Mouse (Mus musculus) heart, postnatal 4 days (tissue): ENCODE measurements around the gene Palm. TPM values are rescaled to one million over a fixed set of nuclear protein-coding genes. Genes with fewer than 3 reads are reported as not detected.
"Not testable (repeated sequence)": the region's sequence is repeated elsewhere in the genome, so short reads cannot be mapped to it uniquely, and the experiment has no call there.

Source experiments
- DNase-seq: peaks from one replicate; pipeline ENCODE4 v3.0.0; 2021
- total RNA-seq, 2 experiments: library from RNA; stranded (reverse); gene quantifications; 2 replicates each; pipeline ENCODE4 v1.2.3; 2021

Palm gene
- total RNA-seq = 10 to 100 TPM; 78.5 to 88.6 TPM

GRCm38 (mm10) chr10:79793051-79793737 lies at the start of gene Palm:
Gene Palm, plus strand, starts transcription at chr10:79793572.
- DNase-seq = peak; percentile 84

- DNase-seq = no peak
Measured at GRCm38 (mm10) chr10:79743650-79744365, 49.6 kb upstream of the Palm start.

GRCm38 (mm10) chr10:79745411-79745810 lies 48.0 kb upstream of the Palm start:
- DNase-seq = no peak

DNA sequence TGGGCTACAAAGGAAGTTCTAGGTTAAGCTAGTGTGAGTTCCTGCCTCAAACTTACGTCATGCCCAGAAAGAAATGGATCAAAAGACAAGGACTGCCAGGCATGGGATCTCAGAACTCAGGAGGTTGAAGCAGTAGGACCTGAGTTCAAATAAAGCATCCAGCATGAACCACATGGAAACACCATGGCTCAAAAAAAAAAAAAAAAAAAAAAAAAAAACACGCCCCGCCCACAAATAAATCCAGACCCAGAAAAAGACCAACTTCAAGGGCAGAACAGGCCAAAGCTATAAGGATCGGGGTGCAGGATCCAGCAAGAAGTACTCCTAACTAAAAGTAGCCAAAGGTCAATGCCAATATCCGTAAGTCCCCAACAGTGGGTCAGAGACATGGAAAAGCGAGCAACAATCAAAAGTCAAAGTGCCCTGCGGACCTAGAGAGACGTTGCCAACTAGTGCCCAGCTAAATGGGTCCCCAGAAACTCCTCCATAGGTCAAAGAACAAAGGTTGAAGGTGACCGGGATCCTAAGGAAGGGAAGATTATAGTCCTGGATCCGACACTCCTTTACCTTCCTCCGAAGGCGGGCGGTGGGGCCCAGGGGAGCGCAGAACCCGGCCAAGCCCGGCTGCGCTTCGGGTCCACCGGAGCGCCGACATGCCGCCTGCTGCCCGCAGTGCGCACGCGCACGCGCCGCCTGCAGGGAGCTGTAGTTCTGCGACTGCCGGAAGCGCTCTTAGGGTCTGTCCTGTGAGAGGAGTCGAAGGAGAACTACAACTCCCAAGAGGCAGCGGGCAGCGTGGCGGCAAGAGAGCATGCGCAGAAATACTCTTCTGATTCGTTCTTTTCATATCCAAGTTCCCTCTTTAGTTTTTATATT lies 47.2 kb upstream of the Palm start, which contains the start of gene Polrmt:
Gene Polrmt, minus strand, starts transcription at position 684 of the 876 bp plus-strand sequence.
- DNase-seq = peak; percentile 96

DNA sequence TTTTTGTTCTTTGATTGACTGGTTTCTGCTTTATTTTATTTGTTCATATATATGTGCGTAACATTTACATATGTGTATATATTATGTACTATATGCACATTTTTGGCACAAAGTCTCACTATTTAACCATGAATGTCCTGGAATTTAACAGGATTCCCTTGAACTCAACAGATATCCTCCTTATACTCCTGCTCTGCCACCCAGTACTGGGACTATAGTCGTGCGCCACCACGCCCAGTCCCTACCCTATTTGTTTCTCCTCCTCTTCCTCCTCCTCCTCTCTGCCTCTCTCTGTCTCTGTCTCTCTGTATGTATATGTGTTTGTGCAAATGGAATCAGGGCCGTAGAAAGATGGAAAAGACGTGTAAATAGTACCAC lies 46.6 kb upstream of the Palm start:
- DNase-seq = no peak

- DNase-seq = no peak
Measured at GRCm38 (mm10) chr10:79748496-79748895, 44.9 kb upstream of the Palm start.

DNA sequence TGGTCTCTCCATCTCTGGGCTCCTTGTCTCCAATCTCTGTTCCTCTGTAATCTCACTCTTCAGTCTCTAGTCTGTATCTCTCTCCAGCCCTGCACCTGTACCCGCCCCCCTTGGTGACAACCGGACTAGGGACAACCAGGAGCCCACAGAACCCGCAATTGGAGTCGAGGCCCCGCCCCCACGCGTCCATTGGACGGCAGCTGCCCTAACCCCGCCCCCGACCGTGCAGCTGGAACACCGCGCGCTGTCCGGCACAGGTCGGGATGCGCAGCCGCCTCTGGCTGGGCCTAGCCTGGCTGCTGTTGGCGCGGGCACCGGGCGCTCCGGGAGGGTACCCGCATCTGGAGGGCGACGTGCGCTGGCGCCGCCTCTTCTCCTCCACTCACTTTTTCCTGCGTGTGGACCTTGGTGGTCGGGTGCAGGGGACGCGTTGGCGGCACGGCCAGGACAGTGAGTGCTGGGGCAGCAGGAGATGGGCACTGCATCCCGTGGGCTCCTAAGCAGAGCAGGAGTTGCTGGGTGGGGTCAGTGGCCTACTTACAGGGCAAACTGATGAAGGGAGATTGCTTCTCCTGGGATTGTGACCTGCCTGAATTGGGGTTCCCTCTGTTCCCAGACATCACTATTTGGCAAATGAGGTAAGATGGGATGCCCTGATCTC lies 38.4 kb upstream of the Palm start, which contains the start of gene Fgf22:
Gene Fgf22, plus strand, starts transcription at position 221 of the 661 bp plus-strand sequence.
- DNase-seq = peak; percentile 74

DNA sequence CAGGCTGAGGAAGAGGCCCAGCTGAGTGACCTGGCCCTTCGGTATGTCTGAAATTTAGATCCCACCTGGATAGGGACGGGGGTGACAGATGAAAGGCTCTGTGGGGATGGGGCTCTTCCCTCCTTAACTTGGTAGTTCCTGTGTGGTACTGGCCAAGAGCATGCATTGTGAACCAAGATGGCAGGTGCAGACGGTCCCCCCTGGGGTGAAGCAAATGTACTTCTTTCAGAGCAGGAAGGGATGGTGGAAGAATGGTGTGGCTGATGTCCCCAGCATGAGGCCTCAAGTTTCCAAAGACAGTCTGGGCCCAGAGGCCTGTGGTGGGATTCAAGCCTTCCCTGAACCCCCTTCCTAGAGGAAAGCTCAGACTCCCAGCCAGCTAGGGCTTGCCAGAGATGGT lies 37.5 kb upstream of the Palm start:
- DNase-seq = no peak

DNA sequence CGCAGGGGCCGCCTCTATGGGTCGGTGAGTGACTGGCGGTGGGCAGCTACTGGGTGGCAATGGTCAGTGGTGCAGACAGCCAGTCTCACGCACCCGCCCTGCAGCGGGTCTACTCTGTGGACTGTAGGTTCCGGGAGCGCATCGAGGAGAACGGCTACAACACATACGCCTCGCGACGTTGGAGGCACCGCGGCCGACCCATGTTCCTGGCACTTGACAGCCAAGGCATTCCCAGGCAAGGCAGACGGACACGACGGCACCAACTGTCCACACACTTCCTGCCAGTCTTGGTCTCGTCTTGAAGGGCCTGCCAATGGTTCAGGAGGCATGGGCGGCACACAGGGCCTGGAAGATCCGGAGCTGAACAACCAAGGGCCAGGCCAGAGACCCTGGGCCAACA lies 36.7 kb upstream of the Palm start:
- no peak for DNase-seq

DNA sequence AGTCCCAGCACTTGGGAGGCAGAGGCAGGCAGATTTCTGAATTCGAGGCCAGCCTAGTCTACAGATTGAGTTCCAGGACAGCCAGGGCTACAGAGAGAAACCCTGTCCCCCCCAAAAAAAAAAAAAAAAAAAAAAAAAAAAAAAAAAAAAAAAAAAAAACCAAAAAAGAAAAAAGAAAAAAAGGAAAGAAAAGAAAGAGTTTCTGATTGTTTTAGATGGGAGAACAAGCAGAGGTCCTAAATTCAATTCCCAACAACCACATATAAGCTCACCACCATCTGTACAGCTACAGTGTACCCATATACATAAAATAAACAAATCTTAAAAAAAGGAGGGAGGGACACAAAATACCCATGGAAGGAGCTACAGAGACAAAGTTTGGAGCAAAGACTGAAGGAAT lies 33.7 kb upstream of the Palm start:
- not testable (repeated sequence) for DNase-seq

- DNase-seq = no peak
Measured at GRCm38 (mm10) chr10:79760603-79761143, 32.7 kb upstream of the Palm start.

DNA sequence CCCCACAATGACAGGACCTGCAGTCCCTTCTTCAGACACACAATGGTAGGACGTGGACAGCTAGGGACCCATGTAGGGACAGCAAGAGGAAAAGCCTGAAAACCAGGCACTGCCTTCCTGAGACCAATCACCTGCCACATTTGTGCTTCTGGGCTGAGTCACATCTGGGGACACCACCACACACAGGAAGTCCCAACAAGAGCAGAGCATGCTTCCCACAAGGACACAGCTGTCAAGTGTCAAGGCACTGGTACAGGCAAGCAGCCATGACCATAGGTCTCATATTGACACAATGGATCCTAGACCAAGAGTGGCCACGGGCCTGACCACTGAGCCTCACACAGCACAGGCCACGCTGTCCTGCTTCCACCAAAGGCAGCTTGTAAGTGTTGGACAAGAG lies 30.5 kb upstream of the Palm start:
- DNase-seq = no peak

DNA sequence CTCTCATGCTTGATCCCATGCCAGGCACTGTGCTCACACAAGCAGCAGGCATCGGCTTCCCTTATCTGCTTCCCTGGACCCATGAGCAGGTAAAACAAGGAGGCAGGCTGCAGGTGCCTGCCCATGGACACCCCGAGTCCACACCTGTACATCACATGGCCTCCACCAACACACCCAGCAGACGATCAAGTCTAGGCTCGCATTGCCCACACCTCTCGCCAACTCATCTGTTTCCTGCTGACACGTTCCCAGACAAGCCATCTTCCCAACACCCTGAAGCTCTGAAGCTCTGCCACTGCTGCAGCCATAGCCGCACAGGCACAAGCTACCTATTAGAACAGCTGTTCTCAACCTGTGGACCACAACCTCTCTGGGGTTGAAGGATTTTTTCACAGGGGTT lies 29.1 kb upstream of the Palm start:
- peak; percentile 48 for DNase-seq

- DNase-seq = no peak
Measured at GRCm38 (mm10) chr10:79765228-79765745, 28.1 kb upstream of the Palm start.

- DNase-seq = no peak
Measured at GRCm38 (mm10) chr10:79766001-79766507, 27.3 kb upstream of the Palm start.

DNA sequence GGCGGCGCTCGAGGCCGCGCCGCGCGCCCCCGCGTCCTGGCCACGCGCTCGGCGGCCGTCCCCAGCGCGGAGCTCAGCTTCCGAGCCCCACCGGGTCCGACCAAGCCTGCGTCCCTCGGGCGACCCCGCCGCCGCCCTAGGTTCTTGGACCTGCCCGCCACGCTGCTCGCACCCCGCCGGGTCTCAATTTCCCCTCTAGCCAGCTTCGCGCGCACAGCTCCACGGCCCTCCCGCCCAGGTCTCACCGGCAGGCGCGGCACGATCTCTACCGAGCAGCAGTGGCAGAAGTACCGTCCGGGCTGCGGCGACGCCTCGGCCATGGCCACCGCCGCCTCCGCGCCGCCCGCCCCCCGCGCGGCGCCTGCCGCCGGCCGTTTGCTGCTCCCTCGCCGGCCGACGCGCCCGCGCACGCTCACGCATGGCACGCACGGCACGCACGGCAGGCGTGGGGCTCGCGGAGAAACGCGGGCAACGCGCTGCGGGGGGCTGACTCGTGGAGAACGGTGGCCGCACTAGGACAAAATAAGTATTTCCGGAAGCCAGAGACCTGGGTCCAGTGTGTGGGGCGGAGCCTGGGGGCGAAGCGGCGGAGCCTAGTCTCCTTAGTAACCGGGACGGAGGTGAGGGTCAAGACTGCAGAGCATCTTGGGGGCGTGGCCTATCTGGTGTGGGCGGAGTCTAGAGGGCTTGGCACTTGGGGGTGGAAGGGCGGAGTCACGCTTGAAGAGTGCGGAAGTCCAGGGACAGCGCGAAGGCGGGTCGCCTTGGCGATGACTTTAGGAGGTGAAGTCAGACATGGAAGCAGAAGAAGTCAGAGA lies 26.7 kb upstream of the Palm start, which contains the start of gene Rnf126:
Gene Rnf126, minus strand, starts transcription at position 445 of the 818 bp plus-strand sequence.
- DNase-seq = peak; percentile 99

DNA sequence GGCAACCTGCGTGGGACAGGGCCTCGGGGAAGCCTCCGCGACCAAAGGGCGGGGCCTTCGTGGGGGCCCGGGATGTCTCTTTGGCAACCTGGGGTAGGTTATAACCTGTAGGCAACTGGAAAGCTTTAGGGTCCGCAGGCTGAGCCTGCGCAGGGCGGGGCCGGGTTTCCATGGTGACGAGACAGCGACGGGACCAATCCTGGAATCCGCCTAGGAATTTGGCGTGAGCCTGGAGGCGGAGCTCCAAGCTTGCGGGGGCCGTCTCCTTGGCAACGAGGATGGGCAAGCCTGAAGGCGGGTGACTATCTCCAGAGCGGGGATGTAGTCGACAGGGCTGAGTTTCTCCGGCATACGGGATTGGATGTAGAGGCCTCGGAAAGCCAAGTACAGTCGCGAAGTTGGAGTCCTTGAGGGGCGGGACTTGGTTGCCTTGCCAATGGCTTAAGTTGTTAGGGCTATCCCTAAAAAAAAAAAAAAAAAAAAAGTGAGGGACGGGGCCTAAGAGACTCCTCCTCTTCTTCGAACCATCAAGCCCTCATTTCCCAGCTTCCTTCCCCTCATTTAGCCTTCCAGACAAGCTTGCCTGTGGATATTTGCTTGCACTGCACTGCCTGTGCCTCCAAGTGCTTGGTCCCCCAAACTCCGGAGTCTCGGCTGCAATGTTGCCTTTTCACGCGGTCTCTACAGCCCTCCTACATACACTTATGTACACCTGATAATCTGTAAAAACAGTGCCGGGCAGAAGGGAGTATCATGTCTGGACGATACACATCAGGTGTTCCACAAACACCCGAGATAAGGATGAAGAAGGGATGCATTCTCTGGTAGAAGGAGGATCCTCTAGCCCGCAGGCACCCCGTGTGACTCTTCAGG lies 25.8 kb upstream of the Palm start:
- peak; percentile 94 for DNase-seq

GRCm38 (mm10) chr10:79768400-79768799 lies 25.0 kb upstream of the Palm start:
- DNase-seq = peak; percentile 82

- no peak for DNase-seq
Measured at GRCm38 (mm10) chr10:79769329-79769728, 24.0 kb upstream of the Palm start.

DNA sequence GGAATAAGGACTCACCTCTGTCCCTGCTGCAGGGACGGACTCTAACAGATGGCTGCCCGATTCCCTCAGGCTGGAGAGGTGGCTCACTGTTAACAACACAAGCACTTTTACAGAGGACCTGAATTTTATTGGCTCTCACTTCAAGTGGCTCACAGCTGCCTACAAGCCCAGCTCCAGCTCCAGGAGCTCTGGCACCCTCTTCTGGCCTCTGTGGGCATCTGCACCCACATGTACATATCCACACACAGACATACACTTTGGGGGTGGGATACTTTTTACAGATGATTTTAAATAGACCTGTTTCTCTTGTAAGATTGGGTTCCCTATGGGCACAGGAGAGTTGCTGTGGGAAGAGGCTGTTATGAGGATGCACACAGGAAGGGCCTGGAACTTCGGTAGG lies 21.1 kb upstream of the Palm start:
- no peak for DNase-seq
